Mouse (Mus musculus): ENCODE results near the gene Wdr60.
"Not testable (repeated sequence)": the region's sequence is repeated elsewhere in the genome, so short reads cannot be mapped to it uniquely, and the experiment has no call there.

Wdr60 gene
- long read RNA-seq, experiment 1, transcript Wdr60-203 (3 exons, 1,404 nt): major isoform, 9 of 19 reads
- long read RNA-seq, experiment 1, partial matches to known transcripts: 6 of 19 reads
- long read RNA-seq, experiment 1, other reads (novel, unspliced or antisense): 2 of 19 reads
- long read RNA-seq, experiment 2, transcript Wdr60-203 (3 exons, 1,404 nt): major isoform, 17 of 24 reads
- long read RNA-seq, experiment 2, partial matches to known transcripts: 3 of 24 reads
- long read RNA-seq, experiment 2, other reads (novel, unspliced or antisense): 3 of 24 reads

GRCm38 (mm10) chr12:116262555-116263341 is at the start of gene Wdr60:
TSS of gene Wdr60 (minus strand) at chr12:116263022.
- intact Hi-C loops (cut with DNase I): no loop called here

- intact Hi-C loops (cut with DNase I): no loop called here
These were observed 45.8 kb upstream of the Wdr60 start for GRCm38 (mm10) chr12:116308612-116309011.

DNA sequence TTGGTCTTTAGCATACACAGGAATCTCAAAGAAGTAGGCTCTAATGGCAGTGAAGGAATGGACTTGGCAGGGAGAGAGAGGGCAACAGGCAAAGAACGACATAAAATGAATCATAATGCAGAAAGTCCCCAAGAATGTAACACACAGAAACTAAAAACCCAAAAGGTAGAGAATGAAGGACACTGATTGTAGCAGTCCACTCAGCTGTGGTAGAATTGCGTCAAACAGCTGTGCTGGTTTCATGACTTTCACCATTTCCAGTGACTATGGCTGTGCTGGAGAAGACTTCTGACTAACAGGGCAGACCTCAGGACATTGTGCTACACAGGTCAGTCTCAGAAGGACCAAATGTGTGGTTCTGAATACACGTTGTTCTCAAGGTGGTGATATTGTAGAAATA is 45.0 kb upstream of the Wdr60 start:
- intact Hi-C loops (cut with DNase I): no loop called here

GRCm38 (mm10) chr12:116306042-116306441 is 43.2 kb upstream of the Wdr60 start:
- intact Hi-C loops (cut with DNase I): no loop called here

DNA sequence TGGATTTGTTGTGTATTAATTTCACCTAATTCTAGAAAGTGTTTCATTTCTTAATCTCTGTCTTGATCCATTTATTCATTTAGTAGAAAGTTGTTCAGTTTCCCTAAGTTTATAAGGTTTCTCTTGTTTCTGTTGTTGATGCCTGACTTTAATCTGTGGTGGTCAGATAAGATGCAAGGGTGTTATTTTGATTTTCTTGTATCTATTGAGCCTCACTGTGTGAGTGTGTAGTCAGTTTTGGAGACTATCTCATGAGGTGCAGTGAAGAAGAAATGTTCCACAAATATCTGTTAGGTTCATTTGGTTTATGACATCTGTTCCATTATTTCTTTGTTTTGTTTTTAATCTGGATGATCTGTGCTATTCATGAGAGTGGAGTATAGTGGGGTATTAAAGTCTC is 39.4 kb upstream of the Wdr60 start:
- intact Hi-C loops (cut with DNase I): no loop called here

DNA sequence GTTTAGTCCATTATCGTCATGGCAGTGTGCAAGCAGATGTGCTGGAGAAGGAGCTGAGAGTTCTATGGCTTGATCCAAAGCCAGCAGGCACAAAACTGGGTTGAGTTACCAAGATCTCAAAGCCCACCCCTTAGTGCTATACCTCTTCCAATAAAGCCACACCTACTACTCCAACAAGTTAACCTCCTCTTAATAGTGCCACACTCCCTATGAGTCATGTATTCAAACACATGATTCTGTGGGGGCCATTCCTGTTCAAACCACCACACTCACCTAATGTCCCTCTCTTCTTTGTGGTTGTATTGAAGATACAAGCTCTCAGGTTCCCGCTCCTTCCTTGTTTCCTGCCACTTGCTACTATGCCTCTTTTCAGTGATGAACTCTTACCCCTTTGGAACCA is 37.1 kb upstream of the Wdr60 start:
- intact Hi-C loops (cut with DNase I): no loop called here

DNA sequence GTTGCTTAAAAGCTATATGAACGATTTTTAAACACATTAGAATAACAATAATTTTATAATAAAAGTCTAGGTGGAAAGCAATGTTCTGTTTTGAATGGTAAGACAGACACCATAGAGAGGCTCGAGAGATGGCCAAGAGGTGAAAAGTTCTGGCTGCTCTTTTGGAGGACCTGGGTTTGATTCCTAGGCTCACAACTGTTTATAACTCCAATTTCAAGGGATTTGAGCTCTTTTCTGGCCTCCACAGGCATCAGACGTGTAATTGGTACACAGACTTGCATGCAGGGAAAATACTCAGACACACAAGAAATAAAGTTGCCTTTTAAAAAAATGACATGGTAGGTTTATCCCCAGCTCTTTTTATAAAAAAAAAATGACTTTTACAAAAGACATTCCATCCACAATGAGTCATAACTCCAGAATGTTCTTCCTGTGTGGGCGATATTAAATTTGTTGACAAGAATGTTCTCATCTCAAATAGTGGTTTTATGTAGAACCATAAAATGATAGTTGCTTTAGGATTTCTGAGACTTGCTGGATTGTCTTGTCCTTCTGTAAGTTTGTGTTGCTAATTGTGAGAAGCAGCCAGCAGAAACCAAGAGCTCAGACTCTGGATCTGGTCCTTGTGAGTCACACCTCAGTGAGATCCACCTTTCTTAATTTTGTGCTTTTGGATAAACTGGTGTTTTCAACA is 30.9 kb upstream of the Wdr60 start:
- intact Hi-C loops (cut with DNase I): no loop called here

DNA sequence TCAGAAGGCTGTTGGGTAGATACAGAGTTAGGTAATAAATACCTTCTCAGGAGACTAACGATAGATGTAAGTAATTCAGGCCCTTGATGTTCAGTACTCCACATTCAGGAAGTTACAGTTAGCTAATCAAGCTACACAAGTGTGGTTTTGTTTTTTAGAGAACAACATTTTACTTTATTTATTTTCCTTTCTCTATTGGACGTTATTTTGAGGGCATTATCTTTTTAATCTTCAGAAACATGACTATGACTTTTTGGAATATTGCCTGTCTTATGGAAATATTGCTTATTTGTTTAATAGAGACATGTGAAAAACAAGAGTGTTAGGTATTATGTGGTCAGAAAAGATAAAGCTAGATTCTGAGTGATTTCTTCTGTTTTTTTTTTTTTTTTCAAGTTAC is 30.4 kb upstream of the Wdr60 start:
- intact Hi-C loops (cut with DNase I): no loop called here

DNA sequence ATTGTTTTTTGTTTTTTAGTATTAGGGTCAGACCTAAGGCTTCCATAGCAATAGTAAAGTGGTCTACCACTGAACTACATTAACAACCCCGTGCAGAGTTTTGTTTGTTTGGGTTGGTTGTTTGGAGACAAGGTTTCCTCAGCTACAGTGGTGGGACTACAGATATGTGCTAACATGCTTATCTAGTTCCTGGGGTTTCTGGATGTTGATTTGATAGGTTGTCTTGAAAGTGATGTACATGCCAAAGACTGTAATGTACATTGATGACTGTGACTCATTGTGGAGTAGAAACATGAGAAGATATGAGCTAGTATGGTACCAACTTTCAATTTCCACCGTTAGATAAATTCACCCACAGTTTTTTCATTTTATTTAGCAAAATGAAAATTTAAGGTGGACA is 20.7 kb upstream of the Wdr60 start:
- intact Hi-C loops (cut with DNase I): loop anchor here (5.0 kb wide), 1 partner anchor 39 kb away; no protein-coding TSS in a partner anchor

- intact Hi-C loops (cut with DNase I): loop anchor here (5.0 kb wide), 1 partner anchor 39 kb away; no protein-coding TSS in a partner anchor
These were observed 20.0 kb upstream of the Wdr60 start for GRCm38 (mm10) chr12:116282856-116283255.

GRCm38 (mm10) chr12:116281427-116282281 is 18.8 kb upstream of the Wdr60 start:
- intact Hi-C loops (cut with DNase I): loop anchor here (5.0 kb wide), 1 partner anchor 41 kb away; no protein-coding TSS in a partner anchor

GRCm38 (mm10) chr12:116280653-116281364 is 18.0 kb upstream of the Wdr60 start, which contains the start of gene Esyt2:
TSS of gene Esyt2 (plus strand) at chr12:116281196.
- intact Hi-C loops (cut with DNase I): loop anchor here (5.0 kb wide), 1 partner anchor 41 kb away; no protein-coding TSS in a partner anchor

- intact Hi-C loops (cut with DNase I): loop anchor here (5.0 kb wide), 1 partner anchor 42 kb away; no protein-coding TSS in a partner anchor
These were observed 17.4 kb upstream of the Wdr60 start for GRCm38 (mm10) chr12:116280149-116280652.

- intact Hi-C loops (cut with DNase I): no loop called here
These were observed 16.4 kb upstream of the Wdr60 start for GRCm38 (mm10) chr12:116279181-116279580.

GRCm38 (mm10) chr12:116278541-116278940 is 15.7 kb upstream of the Wdr60 start:
- intact Hi-C loops (cut with DNase I): no loop called here

DNA sequence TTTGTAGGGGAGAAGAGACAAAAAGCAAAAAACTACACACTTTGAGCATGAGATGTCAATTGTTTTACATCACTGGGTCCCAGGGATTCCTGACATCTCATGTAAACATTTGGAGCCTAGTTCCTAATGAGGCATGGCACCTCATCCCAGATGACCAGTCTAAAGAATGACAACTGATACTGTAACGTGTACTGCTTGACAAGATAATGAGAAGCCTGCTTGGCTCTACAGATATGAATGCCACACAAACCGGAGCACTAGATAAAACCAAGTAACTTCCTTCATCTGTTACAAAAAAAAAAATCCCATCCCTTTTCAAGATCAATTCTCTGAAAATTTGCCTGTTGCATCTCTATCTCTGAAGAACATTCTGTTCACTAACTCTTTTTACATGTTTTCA is 14.1 kb upstream of the Wdr60 start:
- intact Hi-C loops (cut with DNase I): no loop called here

DNA sequence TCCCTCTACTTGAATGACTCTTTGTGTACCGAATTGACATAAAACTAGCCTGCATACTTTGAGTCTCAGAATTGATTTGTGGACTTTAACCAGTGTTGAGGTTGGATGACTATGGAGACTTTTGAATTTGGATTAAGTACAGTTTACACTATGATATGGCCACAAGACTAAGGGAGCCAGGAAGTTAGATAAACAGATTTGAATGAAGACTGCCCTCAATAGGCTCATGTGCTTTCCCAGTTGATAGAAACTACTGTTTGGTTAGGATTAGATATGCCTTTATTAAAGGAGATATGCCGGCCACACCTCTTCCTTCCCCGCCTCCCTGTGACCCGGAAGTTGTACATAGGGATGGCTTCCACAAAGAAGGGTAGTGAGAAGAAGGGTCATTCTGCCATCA is 12.8 kb upstream of the Wdr60 start:
- intact Hi-C loops (cut with DNase I): no loop called here

DNA sequence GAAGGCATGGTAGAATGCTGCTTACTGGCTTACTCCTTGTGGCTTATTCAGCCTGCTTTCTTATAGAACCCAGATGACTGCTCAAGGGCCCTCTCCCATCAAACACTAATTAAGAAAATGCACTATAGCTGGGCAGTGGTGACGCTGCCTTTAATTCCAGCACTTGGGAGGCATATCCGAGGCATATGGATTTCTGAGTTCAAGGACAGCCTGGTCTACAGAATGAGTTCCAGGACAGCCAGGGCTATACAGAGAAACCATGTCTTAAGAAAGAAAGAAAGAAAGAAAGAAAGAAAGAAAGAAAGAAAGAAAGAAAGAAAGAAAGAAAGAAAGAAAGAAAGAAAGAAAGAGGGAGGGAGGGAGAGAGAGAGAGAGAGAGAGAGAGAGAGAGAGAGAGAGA is 12.3 kb upstream of the Wdr60 start, which contains the start of gene Gm11027:
Gene Gm11027 (plus strand): TSS at position 301 of the 400 bp plus-strand sequence.
- intact Hi-C loops (cut with DNase I): not testable (repeated sequence)

GRCm38 (mm10) chr12:116273733-116274132 is 10.9 kb upstream of the Wdr60 start:
- intact Hi-C loops (cut with DNase I): no loop called here

DNA sequence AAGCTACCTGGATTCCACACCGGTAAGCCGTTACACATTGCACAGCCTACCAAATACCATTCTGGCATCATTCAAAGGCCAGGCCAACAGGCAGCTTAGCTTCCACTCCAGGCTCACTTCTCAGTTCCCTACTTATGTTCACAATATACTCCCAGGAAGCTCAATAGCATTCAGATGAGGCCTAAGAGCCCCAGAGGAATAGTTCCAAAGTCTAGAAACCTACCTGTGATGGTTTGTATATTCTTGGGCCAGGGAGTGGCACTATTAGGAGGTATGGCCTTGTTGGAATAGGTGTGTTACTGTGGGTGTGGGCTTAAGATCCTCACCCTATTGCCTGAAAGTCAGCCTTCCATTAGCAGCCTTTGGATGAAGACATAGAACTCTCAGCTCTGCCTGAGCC is 8.2 kb upstream of the Wdr60 start:
- intact Hi-C loops (cut with DNase I): no loop called here

Measured in adrenal gland (tissue).